Mouse (Mus musculus): ENCODE data around the gene Efna2.

The Efna2 gene

GRCm38 (mm10) chr10:80168038-80168661, 11.1 kb upstream of the Efna2 start:
- no peak for DNase-seq (ENCODE audit: low read depth, low spot score)

DNA sequence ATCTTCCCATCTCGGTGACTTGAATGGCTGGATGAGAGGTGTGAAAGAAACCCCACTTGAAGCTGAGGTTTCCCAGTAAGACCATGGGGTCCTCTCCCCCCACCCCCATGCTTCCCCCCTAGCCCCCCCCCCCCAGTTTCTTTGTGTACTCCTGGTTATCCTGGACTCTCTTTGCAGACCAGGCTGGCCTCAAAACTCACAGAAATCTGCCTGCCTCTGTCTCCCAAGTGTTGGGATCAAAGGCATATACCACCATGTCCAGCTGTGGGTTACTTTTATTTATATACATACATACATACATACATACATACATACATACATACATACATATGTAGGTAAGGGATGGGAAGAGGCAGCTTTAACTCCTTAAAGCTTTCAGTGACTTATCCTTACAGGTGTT, 10.2 kb upstream of the Efna2 start:
- DNase-seq (ENCODE audit: low read depth, low spot score) = no peak

DNA sequence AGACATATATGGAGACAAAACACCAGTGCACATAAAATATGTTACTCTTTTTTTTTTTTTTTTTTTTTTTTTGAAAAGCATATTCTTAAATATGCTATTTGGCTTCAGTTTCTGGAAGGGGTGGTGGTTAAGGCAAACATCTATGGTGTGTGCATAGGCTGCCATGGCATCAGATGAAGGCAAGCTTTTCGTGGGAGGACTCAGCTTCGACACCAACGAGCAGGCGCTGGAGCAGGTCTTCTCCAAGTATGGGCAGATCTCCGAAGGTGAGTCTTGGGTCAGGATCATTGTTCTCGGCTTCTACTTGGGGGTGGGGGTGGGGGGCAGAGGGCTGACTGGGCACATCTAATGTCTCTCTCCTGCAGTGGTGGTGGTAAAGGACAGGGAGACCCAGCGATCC, 9.6 kb upstream of the Efna2 start:
- no peak for DNase-seq (ENCODE audit: low read depth, low spot score)

DNA sequence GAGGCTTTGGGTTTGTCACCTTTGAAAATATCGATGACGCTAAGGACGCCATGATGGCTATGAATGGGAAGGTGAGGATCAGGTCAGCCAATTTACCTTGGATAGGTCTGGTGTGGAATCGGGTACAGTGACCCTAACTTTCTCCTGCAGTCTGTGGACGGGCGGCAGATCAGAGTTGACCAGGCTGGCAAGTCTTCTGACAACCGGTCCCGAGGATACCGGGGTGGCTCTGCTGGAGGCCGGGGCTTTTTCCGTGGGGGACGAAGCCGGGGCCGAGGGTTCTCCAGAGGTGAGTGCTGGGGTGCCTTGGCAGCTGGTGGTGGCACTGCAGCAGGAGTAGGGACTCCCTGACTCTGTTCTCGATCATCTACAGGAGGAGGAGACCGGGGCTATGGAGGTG, 9.2 kb upstream of the Efna2 start:
- DNase-seq (ENCODE audit: low read depth, low spot score) = no peak

DNA sequence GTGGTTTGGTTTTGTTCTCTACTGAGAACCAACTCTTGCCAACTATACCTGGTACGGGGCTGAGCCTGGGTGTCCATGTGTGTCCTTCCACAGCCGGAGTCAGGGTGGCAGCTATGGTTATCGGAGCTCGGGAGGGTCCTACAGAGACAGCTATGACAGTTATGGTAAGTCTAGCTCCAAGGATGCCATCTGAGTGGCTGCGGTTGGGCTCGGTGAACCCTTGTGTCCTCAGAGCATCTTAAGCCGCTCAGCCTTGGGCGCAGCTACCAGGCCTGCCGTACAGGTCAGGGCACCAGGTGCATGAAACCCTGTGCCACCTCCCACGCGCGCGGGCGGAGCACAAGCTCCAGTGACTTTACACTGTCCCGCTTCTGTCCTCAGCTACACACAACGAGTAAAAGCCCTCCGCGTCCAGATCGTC, 8.7 kb upstream of the Efna2 start:
- DNase-seq (ENCODE audit: low read depth, low spot score) = no peak

GRCm38 (mm10) chr10:80171252-80171651, 8.0 kb upstream of the Efna2 start:
- no peak for DNase-seq (ENCODE audit: low read depth, low spot score)

DNA sequence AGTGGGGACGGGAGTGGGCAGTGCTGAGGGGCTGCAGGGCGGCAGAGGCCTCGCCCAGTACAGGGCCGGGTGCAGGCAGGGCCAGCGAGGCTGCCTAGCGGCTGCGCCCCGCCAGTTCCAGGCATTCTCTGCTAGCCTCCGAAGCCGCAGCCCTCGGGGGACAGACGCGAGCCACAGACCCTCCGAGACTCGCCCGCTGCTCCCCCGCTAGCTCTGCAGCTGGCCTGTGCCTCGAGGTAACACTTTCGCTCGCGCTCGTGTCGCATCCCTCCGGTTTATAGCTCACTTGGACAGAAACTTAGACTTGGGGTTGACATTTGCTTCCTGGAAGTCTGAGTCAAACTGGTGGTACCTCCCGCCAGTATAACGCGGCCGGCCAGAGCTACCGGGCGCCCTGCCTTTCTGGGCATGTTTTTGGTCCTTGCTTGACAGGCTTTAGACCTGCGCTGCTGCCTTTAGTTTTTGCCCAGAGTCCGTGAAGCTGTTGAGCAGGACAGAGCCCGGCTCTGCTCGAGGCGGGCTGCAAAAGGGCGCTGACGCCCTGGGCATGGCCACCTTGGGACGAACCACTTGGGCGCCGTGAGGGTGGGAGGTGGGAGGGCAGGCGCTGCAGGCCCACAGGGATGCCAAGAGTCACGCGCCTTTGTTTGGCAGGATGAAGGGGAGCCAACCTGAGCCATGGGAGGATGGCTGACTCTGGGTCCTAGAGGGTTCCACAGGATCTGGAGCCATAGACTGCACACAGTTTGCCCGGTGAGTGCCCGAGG, 7.3 kb upstream of the Efna2 start:
- no peak for DNase-seq (ENCODE audit: low read depth, low spot score)

GRCm38 (mm10) chr10:80172527-80173292, 6.6 kb upstream of the Efna2 start, which contains the start of gene 1600002K03Rik:
TSS of gene 1600002K03Rik (plus strand) at chr10:80172944.
- peak; percentile 90 for DNase-seq (ENCODE audit: low read depth, low spot score)

GRCm38 (mm10) chr10:80173358-80173757, 5.9 kb upstream of the Efna2 start:
- no peak for DNase-seq (ENCODE audit: low read depth, low spot score)

DNA sequence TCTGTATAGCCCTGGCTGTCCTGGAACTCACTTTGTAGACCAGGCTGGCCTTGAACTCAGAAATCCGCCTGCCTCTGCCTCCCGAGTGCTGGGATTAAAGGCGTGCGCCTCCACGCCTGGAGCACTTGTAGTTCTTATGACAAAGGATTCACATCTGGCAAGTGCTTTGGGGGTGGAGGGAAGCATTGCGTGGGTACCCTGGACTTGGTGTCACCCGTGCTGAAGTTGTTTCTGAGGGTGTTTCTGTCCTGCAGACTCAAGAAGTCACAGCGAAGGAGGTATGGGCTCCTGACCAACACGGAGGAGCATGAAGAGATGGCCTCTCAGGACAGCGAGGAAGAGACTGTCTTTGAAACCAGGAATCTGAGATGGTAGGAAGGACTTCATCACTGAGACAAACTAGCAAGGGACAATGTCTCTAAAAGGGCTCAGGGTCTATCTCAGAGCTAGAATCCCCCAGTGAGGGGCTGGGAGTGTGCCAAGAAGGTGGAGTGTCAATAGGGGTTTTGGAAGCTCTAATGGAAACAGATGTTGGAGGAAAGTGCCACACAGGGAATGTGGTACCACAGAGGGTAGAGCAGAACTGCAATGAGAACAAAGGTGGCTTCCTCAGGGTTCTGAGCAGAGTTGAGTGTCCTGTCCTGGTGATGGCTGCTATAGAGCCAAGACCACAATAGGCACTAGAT, 5.2 kb upstream of the Efna2 start:
- DNase-seq (ENCODE audit: low read depth, low spot score) = no peak

DNA sequence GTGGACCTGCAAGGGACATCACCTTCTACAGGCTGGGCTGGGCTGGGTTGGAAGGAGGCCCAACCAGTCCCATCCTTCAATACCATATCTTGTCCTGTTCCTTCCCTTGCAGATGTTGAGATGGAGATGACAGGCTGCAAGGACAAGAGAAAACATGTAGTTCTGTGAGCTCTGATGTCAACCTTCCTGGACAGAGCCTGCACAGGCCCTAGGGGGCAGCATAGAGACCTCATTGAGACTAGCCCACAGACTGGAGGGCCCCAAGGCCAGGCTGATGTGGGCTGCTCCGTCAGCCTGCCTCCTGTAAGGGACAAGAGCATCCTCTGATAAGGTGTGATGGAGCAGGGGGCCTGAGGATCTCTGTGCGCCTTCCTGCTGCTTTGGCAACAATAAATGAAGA, 4.6 kb upstream of the Efna2 start:
- no peak for DNase-seq (ENCODE audit: low read depth, low spot score)

DNA sequence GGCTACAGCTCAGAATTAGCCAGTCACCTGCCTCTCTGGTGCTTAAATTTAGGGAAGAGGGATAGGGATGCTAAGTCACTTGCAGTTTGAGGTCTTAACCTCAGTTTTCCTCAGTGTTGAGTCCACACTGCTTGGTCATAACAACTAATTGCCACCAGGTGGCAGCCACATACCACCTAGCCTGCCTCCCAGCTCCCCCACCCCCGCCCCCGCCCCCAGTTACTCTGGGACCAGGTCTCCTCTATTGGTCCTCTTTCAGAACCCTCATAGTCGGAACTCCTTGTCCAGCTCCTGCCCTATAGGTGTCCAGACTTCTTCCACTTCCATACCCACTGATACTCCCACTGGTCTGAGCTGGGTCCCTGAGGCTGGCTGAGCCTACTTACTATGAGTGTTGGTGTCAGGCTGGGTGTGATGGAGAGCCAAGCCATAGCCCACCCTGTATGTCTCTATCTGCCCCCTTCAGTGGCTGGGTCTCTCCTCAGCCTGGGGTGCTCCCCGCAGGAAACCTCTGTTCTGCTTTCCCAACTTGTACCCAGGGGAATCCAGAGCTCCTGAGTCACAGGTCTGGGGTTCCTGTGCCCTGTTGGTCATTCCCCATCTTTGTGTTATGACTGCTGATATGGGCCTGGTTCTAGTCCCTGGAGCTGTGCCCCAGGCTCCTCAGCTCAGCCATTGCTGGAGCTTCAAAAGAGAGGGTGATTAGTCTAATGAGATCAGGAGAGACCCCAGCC, 3.6 kb upstream of the Efna2 start:
- DNase-seq (ENCODE audit: low read depth, low spot score) = no peak

- DNase-seq (ENCODE audit: low read depth, low spot score) = no peak
These were observed 2.9 kb upstream of the Efna2 start for GRCm38 (mm10) chr10:80176270-80176834.

DNA sequence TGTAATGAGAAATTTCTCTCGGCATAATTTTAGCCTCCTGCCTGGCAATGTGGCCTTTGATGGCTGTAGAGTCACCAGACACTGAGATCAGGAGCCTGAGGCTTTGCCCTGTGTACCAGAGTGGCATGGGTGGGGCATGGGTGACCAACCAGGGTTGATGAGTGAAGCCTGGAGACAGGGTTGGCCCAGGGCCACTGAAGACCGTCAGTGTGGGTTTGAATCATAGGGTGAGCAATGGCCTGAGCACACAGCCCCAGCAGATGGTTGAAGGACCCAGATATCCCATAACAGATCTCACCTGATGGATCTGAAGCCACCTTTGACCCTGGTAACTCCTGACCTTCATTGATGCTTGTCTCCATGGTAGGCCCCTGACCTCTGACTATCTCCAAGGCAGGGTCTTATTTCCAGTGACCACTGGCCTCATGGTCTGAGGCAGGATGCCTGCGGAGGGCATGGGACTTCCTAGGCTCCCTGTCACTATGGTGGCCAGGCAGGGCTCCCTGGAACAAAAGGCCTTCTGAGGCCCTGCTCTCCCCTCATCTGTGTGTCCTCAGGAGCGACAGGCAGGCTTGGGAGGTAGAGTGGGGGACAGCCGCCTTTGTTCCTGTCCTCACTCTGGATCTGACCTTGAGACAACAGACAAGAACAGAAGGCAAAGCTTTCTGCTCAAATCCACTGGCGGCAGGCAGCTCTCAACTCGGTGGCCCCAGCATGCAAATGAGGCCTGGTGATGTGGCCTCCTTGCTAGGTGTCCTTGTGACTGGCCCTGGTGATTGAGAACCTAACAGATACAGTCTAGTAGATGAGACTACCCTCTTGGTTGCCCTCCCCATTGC, 1.6 kb upstream of the Efna2 start:
- no peak for DNase-seq (ENCODE audit: low read depth, low spot score)

GRCm38 (mm10) chr10:80180288-80180687, 1.0 kb downstream of the Efna2 start:
- no peak for DNase-seq (ENCODE audit: low read depth, low spot score)

DNA sequence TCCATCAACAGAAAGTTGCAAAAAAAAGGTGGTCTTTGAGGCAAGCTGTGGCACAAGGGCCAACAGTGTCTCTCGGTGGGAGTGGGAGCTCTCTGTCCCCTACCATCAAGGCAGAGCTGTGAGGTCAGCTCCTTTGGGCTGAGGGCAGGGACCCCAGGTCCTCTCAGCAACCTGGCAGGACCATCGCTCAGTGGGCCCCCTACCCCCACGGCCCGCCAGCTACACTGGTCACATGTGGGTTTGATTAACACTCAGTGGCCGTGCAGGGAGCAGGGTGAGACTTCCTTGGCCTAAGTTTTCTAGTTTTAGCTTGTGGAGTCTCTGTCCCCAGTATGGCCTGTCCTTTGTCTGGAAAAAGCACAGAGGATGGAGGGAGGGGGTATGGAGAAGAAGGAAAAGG, 1.5 kb downstream of the Efna2 start:
- DNase-seq (ENCODE audit: low read depth, low spot score) = no peak

DNA sequence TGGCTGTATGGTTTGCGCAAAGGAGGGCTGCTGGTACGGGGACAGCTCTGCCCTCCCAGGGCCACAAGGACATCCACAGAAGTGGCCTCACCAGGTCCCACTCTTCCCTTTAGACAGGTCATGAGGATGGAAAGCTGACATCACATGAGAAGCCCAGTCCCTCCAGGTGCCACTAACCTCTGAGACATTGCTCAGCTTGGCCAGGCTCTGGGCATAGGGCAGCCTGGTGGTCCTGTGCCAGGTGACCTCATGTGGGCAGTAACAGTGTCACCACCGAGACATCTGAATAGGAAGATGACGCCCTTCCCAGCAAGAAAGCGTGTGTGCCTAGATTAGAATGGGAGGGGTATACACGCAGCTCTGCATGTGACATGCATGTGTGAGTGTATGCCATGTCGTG, 3.3 kb downstream of the Efna2 start:
- no peak for DNase-seq (ENCODE audit: low read depth, low spot score)

DNA sequence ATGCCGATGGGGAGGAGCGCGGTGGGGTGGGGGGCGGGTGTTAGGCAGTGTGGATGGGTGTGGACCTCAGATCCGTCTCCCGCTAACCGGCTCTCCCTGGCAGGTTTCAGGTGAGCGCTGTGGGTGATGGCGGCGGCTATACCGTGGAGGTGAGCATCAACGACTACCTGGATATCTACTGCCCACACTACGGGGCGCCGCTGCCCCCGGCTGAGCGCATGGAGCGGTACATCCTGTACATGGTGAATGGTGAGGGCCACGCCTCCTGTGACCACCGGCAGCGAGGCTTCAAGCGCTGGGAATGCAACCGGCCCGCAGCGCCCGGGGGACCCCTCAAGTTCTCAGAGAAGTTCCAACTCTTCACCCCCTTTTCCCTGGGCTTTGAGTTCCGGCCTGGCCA, 7.4 kb downstream of the Efna2 start:
- no peak for DNase-seq (ENCODE audit: low read depth, low spot score)

DNA sequence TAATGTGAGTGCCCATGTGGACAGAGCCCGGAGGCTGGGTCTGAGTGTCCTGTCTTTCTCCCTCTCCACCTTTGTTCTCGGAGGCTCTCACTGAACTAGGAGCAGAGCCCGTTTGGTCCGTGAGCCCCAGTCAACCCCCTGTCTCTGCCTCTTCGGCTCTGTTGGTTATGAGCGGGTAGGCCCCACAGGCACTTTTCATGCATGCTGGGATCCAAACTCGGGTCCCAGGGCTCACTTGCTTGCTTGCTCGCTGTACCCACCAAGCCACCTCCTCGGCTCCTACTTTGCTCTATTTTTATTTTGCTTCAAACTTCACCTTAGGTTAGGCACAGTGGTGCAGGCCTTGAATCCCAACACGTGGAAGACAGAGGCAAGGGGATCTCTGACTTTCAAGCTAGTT, 8.5 kb downstream of the Efna2 start:
- DNase-seq (ENCODE audit: low read depth, low spot score) = no peak

DNA sequence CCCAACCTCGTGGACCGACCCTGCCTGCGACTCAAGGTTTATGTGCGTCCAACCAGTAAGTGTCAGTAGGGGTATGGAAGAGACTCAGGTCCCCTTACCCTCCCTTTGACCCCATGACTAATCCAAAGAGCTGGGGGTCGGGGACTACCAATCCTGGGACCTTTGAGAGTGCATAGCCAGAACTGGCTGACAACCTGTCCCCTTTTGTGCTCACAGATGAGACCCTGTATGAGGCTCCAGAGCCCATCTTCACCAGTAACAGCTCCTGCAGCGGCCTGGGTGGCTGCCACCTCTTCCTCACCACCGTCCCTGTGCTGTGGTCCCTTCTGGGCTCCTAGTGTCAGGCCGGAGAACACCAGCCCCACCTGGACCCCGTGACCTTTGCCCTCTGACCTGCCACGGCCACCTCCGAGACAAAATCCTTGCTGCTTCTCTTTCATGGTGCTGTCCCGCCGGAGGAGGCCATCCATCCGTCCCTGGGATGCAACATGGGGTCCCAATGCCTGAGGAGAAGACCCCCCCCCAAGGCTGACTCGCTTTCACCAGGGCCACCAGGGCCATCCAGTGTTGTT, 9.3 kb downstream of the Efna2 start:
- DNase-seq (ENCODE audit: low read depth, low spot score) = no peak

All from telencephalon, adult 2 months (tissue).